Mouse (Mus musculus) forebrain, embryonic 13.5 days (tissue): Measurements from ENCODE around the gene Ndrg4. TPM values are rescaled to one million over a fixed set of nuclear protein-coding genes. Genes with fewer than 3 reads are reported as not detected.

Experiments used
- ATAC-seq: fragments of 200-750 bp; cut with Nextera tagmentation; 2 replicates; pipeline ENCODE4 v1.8.0; 2017
- H3K27ac ChIP-seq: fragments of 300-500 bp; sonication (generic); 2 replicates; pipeline ENCODE4 v1.5.1; 2015; ENCODE audit warnings: inconsistent platforms, mild to moderate bottlenecking, moderate library complexity
- H3K27me3 ChIP-seq: fragments of 300-500 bp; sonication (generic); 2 replicates; pipeline ENCODE4 v1.6.1; 2015; ENCODE audit warnings: mild to moderate bottlenecking, inconsistent platforms
- H3K36me3 ChIP-seq: fragments of 300-500 bp; sonication (generic); 2 replicates; pipeline ENCODE4 v1.6.1; 2015; ENCODE audit warnings: mild to moderate bottlenecking, inconsistent platforms; ENCODE audit not compliant: poor library complexity, severe bottlenecking
- H3K4me1 ChIP-seq: fragments of 300-500 bp; sonication (generic); 2 replicates; pipeline ENCODE4 v1.6.1; 2015; ENCODE audit warnings: inconsistent platforms
- H3K4me2 ChIP-seq: fragments of 300-500 bp; sonication (generic); 2 replicates; pipeline ENCODE4 v1.6.1; 2015; ENCODE audit warnings: inconsistent platforms, mild to moderate bottlenecking, moderate library complexity
- H3K4me3 ChIP-seq: fragments of 300-500 bp; sonication (generic); 2 replicates; pipeline ENCODE4 v1.5.1; 2015; ENCODE audit warnings: mild to moderate bottlenecking, inconsistent platforms
- H3K9ac ChIP-seq: fragments of 300-500 bp; sonication (generic); 2 replicates; pipeline ENCODE4 v1.6.1; 2015; ENCODE audit warnings: mild to moderate bottlenecking, inconsistent platforms
- H3K9me3 ChIP-seq: fragments of 300-500 bp; sonication (generic); replicated peaks from 2 replicates; pipeline ENCODE4 v1.6.1; 2016; ENCODE audit warnings: inconsistent platforms
- WGBS: fragments of 180-500 bp; shearing (Covaris S2); methylation state at CpG from one replicate; pipeline ENCODE4 v1.1.7; 2015; 5-methylcytosine and 5-hydroxymethylcytosine counted together
- microRNA-seq: library from miRNA; unstranded; fragments of <30 nt; microRNA quantifications from one replicate; pipeline ENCODE4, GENCODE M21; 2016
- polyA plus RNA-seq: library from polyadenylated mRNA; unstranded; fragments of >200 nt; fragmentation: Nextera tagmentation; extraction: Ambion mirVana; gene quantifications from 2 replicates; pipeline ENCODE4 v1.2.1, GENCODE M21; 2015

Ndrg4 gene
- polyA plus RNA-seq, 1 experiment from 2014 or later: 76.9 TPM

- WGBS: 95% methylated on average over 1 of the region's 1 CpGs
- no peak overlapping the region for H3K4me2 ChIP-seq
- H3K9ac ChIP-seq: no peak overlapping the region
- no peaks in the 10 kb centered on the region for H3K27me3 ChIP-seq
- H3K9me3 ChIP-seq: no peaks in the 10 kb centered on the region
- ATAC-seq: no peak
- no peak overlapping the region for H3K4me3 ChIP-seq
- H3K27ac ChIP-seq: no peak overlapping the region
- H3K36me3 ChIP-seq: peaks cover 81% of the 10 kb centered on the region
- no peaks in the 10 kb centered on the region for H3K4me1 ChIP-seq
Observed at GRCm38 (mm10) chr8:95751924-95752323, 75.1 kb downstream of the Ndrg4 start.

GRCm38 (mm10) chr8:95760323-95760722, 83.5 kb downstream of the Ndrg4 start:
- no peaks in the 10 kb centered on the region for H3K27me3 ChIP-seq
- no peak overlapping the region for H3K9ac ChIP-seq
- ATAC-seq: no peak
- H3K4me2 ChIP-seq: no peak overlapping the region
- H3K36me3 ChIP-seq: peaks cover 78% of the 10 kb centered on the region
- no peak overlapping the region for H3K27ac ChIP-seq
- WGBS: 92% methylated on average over 6 of the region's 6 CpGs
- no peaks in the 10 kb centered on the region for H3K4me1 ChIP-seq
- H3K4me3 ChIP-seq: no peak overlapping the region
- no peaks in the 10 kb centered on the region for H3K9me3 ChIP-seq

GRCm38 (mm10) chr8:95764133-95764532, 87.4 kb downstream of the Ndrg4 start:
- Histone ChIP-seq H3K4me3 (no peak overlapping the region), H3K36me3 (peaks cover 84% of the 10 kb centered on the region), H3K4me2 (no peak overlapping the region), H3K4me1 (no peaks in the 10 kb centered on the region), H3K27ac (no peak overlapping the region), H3K9ac (no peak overlapping the region), H3K27me3 (no peaks in the 10 kb centered on the region), H3K9me3 (no peaks in the 10 kb centered on the region)
- no peak for ATAC-seq
- 92% methylated on average over 1 of the region's 1 CpGs for WGBS

Small RNA genes within 50 kb of the gene (microRNA-seq; reads per million reads assigned to microRNA genes)
- 1.9 reads per million for gene Mir7073

Other genes with a start within 250 kb of the Ndrg4 start
- gene Cfap20, start 242.1 kb upstream of the Ndrg4 start, polyA plus RNA-seq: 144 and 148 TPM in 2 replicates
- 11.7 and 12.7 TPM in 2 replicates for gene Csnk2a2, start 186.9 kb upstream of the Ndrg4 start, polyA plus RNA-seq
- gene Ccdc113, start 142.9 kb upstream of the Ndrg4 start, polyA plus RNA-seq: 1.2 and 1.6 TPM in 2 replicates
- not detected in 2 replicates for gene Prss54, start 100.6 kb upstream of the Ndrg4 start, polyA plus RNA-seq
- gene Gins3, start 43.5 kb upstream of the Ndrg4 start, polyA plus RNA-seq: 19.4 and 21.3 TPM in 2 replicates
- 22.3 and 30.5 TPM in 2 replicates for gene Setd6, start 38.9 kb downstream of the Ndrg4 start, polyA plus RNA-seq
- gene Cnot1, start 130.5 kb downstream of the Ndrg4 start, polyA plus RNA-seq: 50.3 and 60.8 TPM in 2 replicates
- gene Sap18b, start 148.4 kb downstream of the Ndrg4 start, polyA plus RNA-seq: 282 and 343 TPM in 2 replicates
- gene Slc38a7, start 176.6 kb downstream of the Ndrg4 start, polyA plus RNA-seq: 19.8 and 21.9 TPM in 2 replicates
- gene Got2, start 211.6 kb downstream of the Ndrg4 start, polyA plus RNA-seq: 150 and 159 TPM in 2 replicates